Mouse (Mus musculus) embryonic facial prominence, embryonic 11.5 days (tissue): Measurements from ENCODE around the gene 3110009E18Rik. TPM values are rescaled to one million over a fixed set of nuclear protein-coding genes. Genes with fewer than 3 reads are reported as not detected.

ENCODE experiments used
- ATAC-seq: fragments of 200-750 bp; cut with Nextera tagmentation; replicated peaks from 2 replicates; pipeline ENCODE4 v1.8.0; 2017; ENCODE audit warnings: low read depth; ENCODE audit not compliant: insufficient number of reproducible peaks, low FRiP score, low TSS enrichment
- DNase-seq: peaks from one replicate; pipeline ENCODE4 v3.0.0-alpha.2; 2015; ENCODE audit warnings: low spot score
- H3K27ac ChIP-seq: fragments of 300-500 bp; sonication (generic); replicated peaks from 2 replicates; pipeline ENCODE4 v1.5.1; 2014; ENCODE audit warnings: mild to moderate bottlenecking, low read depth, low read length, control low read depth
- H3K27me3 ChIP-seq: fragments of 300-500 bp; sonication (generic); 2 replicates; pipeline ENCODE4 v1.6.1; 2014; ENCODE audit warnings: mild to moderate bottlenecking, low read length, moderate library complexity, mixed read lengths; ENCODE audit not compliant: control insufficient read depth, insufficient read depth
- H3K36me3 ChIP-seq: fragments of 300-500 bp; sonication (generic); replicated peaks from 2 replicates; pipeline ENCODE4 v1.6.1; 2014; ENCODE audit warnings: low read depth, mild to moderate bottlenecking, low read length, moderate library complexity, mixed read lengths; ENCODE audit not compliant: control insufficient read depth, insufficient read depth
- H3K4me1 ChIP-seq: fragments of 300-500 bp; sonication (generic); 2 replicates; pipeline ENCODE4 v1.6.1; 2014; ENCODE audit warnings: low read length, mixed read lengths; ENCODE audit not compliant: control insufficient read depth, insufficient read depth
- H3K4me2 ChIP-seq: fragments of 300-500 bp; sonication (generic); 2 replicates; pipeline ENCODE4 v1.6.1; 2014; ENCODE audit warnings: low read depth, mild to moderate bottlenecking, control low read depth, low read length, moderate library complexity
- H3K4me3 ChIP-seq: fragments of 300-500 bp; sonication (generic); 2 replicates; pipeline ENCODE4 v1.5.1; 2014; ENCODE audit warnings: low read depth, low read length, control low read depth
- H3K9ac ChIP-seq: fragments of 300-500 bp; sonication (generic); replicated peaks from 2 replicates; pipeline ENCODE4 v1.6.1; 2014; ENCODE audit warnings: mild to moderate bottlenecking, control low read depth, low read length
- H3K9me3 ChIP-seq: fragments of 300-500 bp; sonication (generic); replicated peaks from 2 replicates; pipeline ENCODE4 v1.6.1; 2016; ENCODE audit warnings: mild to moderate bottlenecking, low read length, inconsistent platforms, mixed read lengths; ENCODE audit not compliant: control insufficient read depth
- WGBS: fragments of 180-500 bp; shearing (Covaris S2); extraction: QIAGEN DNeasy Blood & Tissue Kit; methylation state at CpG from one replicate; pipeline ENCODE4 v1.1.7; 2014; 5-methylcytosine and 5-hydroxymethylcytosine counted together
- polyA plus RNA-seq: library from polyadenylated mRNA; unstranded; fragments of >200 nt; fragmentation: Nextera tagmentation; extraction: Ambion mirVana; gene quantifications from 2 replicates; pipeline ENCODE4 v1.2.1, GENCODE M21; 2014

3110009E18Rik gene
- polyA plus RNA-seq, 1 experiment from 2014 or later = 20.7 TPM

GRCm38 (mm10) chr1:120122634-120123383, 1.8 kb downstream of the 3110009E18Rik start:
- 91% methylated on average over 8 of the region's 8 CpGs for WGBS
- no peak overlapping the region for H3K4me2 ChIP-seq
- H3K9ac ChIP-seq = no peak overlapping the region
- H3K36me3 ChIP-seq = no peaks in the 10 kb centered on the region
- H3K27ac ChIP-seq = no peak overlapping the region
- peaks cover 2% of the 10 kb centered on the region; the same call in 1 of the 2 replicates for H3K4me1 ChIP-seq
- no peaks in the 10 kb centered on the region for H3K9me3 ChIP-seq
- no peak overlapping the region for H3K4me3 ChIP-seq
- no peak for ATAC-seq
- no peak for DNase-seq
- no peaks in the 10 kb centered on the region for H3K27me3 ChIP-seq

DNA sequence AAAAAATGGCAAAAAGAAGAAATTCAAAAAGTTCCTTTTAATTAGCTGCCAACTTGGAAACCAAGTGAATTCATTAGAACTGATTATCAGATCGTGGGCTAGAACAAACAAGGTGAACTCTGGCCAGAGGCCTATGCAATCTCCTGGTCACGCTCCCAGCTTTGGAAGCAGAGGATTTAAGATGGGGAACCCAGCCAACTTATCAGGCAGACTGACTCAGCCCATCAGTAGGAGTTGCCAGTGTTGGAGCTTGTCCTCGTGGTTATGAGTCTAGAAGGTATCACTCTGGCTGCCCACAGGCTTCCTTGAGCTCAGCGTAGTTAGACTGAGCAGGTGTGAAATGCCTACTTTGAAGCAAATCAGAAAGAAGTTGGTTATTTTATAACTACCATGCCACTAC, 3.9 kb downstream of the 3110009E18Rik start:
- 87% methylated on average over 4 of the region's 4 CpGs for WGBS
- no peak for ATAC-seq

GRCm38 (mm10) chr1:120125471-120125870, 4.5 kb downstream of the 3110009E18Rik start:
- Histone ChIP-seq H3K27me3 (no peaks in the 10 kb centered on the region), H3K4me3 (no peak overlapping the region)
- 78% methylated on average over 6 of the region's 6 CpGs for WGBS

More for the DNA sequence above, 3.9 kb downstream of the 3110009E18Rik start:
- Histone ChIP-seq H3K27me3 (no peaks in the 10 kb centered on the region), H3K9me3 (no peaks in the 10 kb centered on the region), H3K4me2 (no peak overlapping the region), H3K27ac (no peak overlapping the region), H3K9ac (no peak overlapping the region), H3K4me3 (no peak overlapping the region), H3K36me3 (no peaks in the 10 kb centered on the region), H3K4me1 (peaks cover 2% of the 10 kb centered on the region; the same call in 1 of the 2 replicates)
- no peak for DNase-seq

GRCm38 (mm10) chr1:120126318-120126717, 5.3 kb downstream of the 3110009E18Rik start:
- DNase-seq (no peak), ATAC-seq (no peak)
- H3K27ac ChIP-seq = no peak overlapping the region
- H3K4me3 ChIP-seq = no peak overlapping the region
- H3K36me3 ChIP-seq = no peaks in the 10 kb centered on the region
- no peaks in the 10 kb centered on the region for H3K4me1 ChIP-seq
- no peak overlapping the region for H3K4me2 ChIP-seq
- H3K9ac ChIP-seq = no peak overlapping the region
- no peaks in the 10 kb centered on the region for H3K27me3 ChIP-seq
- 71% methylated on average over 9 of the region's 9 CpGs for WGBS
- H3K9me3 ChIP-seq = no peaks in the 10 kb centered on the region

More at GRCm38 (mm10) chr1:120125471-120125870, 4.5 kb downstream of the 3110009E18Rik start:
- H3K9me3 ChIP-seq = no peaks in the 10 kb centered on the region
- DNase-seq = no peak
- ATAC-seq = no peak
- no peak overlapping the region for H3K9ac ChIP-seq
- no peak overlapping the region for H3K4me2 ChIP-seq
- H3K4me1 ChIP-seq = no peaks in the 10 kb centered on the region
- no peak overlapping the region for H3K27ac ChIP-seq
- H3K36me3 ChIP-seq = no peaks in the 10 kb centered on the region

DNA sequence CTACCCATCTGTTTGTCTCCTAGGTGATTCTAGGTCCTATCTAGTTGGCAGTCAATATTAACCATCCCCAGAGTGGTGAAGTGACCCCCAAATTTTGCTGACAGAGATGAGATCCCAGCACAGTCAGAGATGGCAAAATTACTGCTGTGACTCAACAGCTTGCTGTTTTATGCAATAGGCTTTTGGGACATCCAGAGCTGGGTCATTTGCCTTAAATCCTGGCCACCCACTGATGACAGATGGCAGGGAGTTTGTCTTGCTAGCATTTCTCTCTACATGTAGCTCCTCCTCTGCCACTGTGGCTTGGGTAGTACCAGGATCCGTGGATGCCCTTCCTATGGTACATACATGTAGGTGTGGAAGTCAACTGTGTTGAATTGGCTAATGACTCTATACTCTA, 11.4 kb downstream of the 3110009E18Rik start:
- WGBS = 75% methylated on average over 1 of the region's 1 CpGs
- Histone ChIP-seq H3K4me3 (no peak overlapping the region), H3K27me3 (no peaks in the 10 kb centered on the region), H3K9ac (no peak overlapping the region), H3K9me3 (no peaks in the 10 kb centered on the region), H3K4me2 (no peak overlapping the region), H3K4me1 (no peaks in the 10 kb centered on the region), H3K27ac (no peak overlapping the region), H3K36me3 (no peaks in the 10 kb centered on the region)
- DNase-seq (no peak), ATAC-seq (no peak)

GRCm38 (mm10) chr1:120135934-120136786, 15.2 kb downstream of the 3110009E18Rik start:
- Histone ChIP-seq H3K4me3 (no peak overlapping the region), H3K9ac (no peak overlapping the region), H3K36me3 (no peaks in the 10 kb centered on the region), H3K27me3 (no peaks in the 10 kb centered on the region), H3K27ac (no peak overlapping the region), H3K4me1 (no peaks in the 10 kb centered on the region), H3K9me3 (no peaks in the 10 kb centered on the region), H3K4me2 (no peak overlapping the region)
- ATAC-seq (no peak), DNase-seq (no peak)
- 84% methylated on average over 7 of the region's 7 CpGs for WGBS

DNA sequence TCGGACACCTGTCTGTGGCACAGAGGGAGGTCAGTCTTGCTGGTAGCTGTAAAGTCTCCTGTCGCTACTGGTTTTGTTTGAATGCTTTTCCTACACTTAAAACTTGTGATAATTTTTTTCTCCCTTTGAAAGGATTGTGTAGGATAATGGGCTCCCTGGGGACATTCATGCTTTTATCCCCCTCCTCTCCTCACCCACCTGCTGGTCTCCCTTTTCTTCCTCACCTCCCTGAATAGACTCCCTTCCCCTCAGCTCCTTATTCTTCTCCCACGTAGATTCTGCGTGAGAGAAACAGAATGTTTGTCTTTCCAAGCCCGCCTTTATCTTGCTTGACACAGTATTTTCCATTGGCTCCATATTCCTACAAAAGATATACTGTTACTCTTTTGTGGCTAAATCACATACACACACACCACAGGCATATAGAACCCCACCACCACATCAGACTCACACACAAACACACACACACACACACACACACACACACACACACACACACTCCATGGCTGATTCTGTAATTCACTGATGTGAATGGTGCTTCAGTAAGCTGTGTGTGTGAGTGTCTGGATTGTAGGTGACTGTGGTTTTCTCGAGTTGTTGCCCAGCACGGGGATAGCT, 18.0 kb downstream of the 3110009E18Rik start:
- no peak overlapping the region for H3K9ac ChIP-seq
- no peak overlapping the region for H3K4me2 ChIP-seq
- no peaks in the 10 kb centered on the region for H3K36me3 ChIP-seq
- no peak overlapping the region for H3K4me3 ChIP-seq
- H3K9me3 ChIP-seq = no peaks in the 10 kb centered on the region
- H3K27ac ChIP-seq = no peak overlapping the region
- WGBS = 36% methylated on average over 7 of the region's 7 CpGs
- ATAC-seq (no peak), DNase-seq (no peak)
- H3K4me1 ChIP-seq = no peaks in the 10 kb centered on the region
- no peaks in the 10 kb centered on the region for H3K27me3 ChIP-seq
